ENCODE assay signal across 8 mouse cellular contexts in the genomic region with DNA sequence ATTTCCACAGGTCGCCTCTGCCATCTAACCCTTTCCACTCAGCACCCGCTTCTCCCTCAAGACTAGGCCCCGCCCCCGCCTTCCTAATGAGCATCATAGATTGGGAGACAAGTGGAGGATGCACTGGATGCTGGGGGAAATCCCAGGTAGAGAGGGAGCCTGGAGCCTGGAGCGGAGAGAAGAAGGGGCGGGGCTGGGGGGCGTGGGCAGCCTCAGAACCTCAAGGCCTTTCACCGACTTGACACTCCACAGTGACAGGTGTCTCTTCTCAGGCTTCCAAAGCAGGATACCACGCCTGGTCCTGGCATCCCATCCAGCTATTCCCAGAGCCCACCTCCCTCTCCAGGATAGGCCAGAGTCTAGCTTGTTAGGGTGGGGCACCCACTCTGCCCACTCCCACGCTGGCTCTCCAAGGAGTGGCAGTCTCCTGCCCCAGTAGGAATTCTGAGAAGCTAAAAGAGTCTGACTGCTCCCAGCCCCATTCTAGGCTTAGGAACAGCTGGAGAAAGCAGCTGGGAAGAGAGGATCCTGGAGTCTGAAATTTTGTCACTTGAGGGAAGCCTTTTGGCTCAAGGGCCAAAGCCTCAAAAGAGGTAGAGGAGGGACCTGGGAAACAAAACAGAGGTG. TPM values are rescaled to one million over a fixed set of nuclear protein-coding genes. Genes with fewer than 3 reads are reported as not detected.
DNase-seq lines count a peak whose midpoint lies in the region; ATAC-seq lines count a peak whose summit lies in the region.

No protein-coding gene starts in this region.

- H3K4me1 ChIP-seq in embryonic facial prominence, embryonic 14.5 days (ENCODE audit: control insufficient read depth, insufficient read depth, low read length), result peaks cover 33% of the 10 kb centered on the region
- peaks cover 42% of the 10 kb centered on the region for H3K4me1 ChIP-seq in hindbrain, embryonic 12.5 days

- H3K9me3 ChIP-seq in embryonic facial prominence, embryonic 14.5 days (ENCODE audit: control insufficient read depth, low read length), result no peaks in the 10 kb centered on the region
- H3K9me3 ChIP-seq in hindbrain, embryonic 12.5 days (replicated peaks), result no peaks in the 10 kb centered on the region

- ATAC-seq in embryonic facial prominence, embryonic 14.5 days (ENCODE audit: low read depth), result peak; percentile 16; the same call in 1 of the 2 replicates
- no peak for ATAC-seq in hindbrain, embryonic 12.5 days (ENCODE audit: low FRiP score)
- ATAC-seq in granulocyte monocyte progenitor cell, adult 5-6 weeks (replicated peaks; ENCODE audit: poor library complexity, severe bottlenecking), result no peak

- H3K9ac ChIP-seq in embryonic facial prominence, embryonic 14.5 days (ENCODE audit: low read depth, low read length), result peak overlapping the region; percentile 98
- H3K9ac ChIP-seq in hindbrain, embryonic 12.5 days, result peak overlapping the region; percentile 100

- peak overlapping the region; percentile 92 for H3K27ac ChIP-seq in embryonic facial prominence, embryonic 14.5 days (replicated peaks; ENCODE audit: low read depth, low read length)
- H3K27ac ChIP-seq in hindbrain, embryonic 12.5 days, result peak overlapping the region; percentile 95

- DNase-seq in right cerebral cortex, adult 18-20 months, result peak; percentile 54
- no peak for DNase-seq in right cerebral cortex, postnatal 36 days (ENCODE audit: low spot score in 2 of 2)
- peak; percentile 87 for DNase-seq in embryonic facial prominence, embryonic 14.5 days (ENCODE audit: low spot score)
- peak; percentile 38 for DNase-seq in lung, postnatal 36 days
- no peak for DNase-seq in gastrocnemius, postnatal 25 days
- DNase-seq in frontal cortex, postnatal 14 days (ENCODE audit: low spot score in 2 of 2), result no peak

- H3K4me3 ChIP-seq in embryonic facial prominence, embryonic 14.5 days (ENCODE audit: low read depth, low read length), result peak overlapping the region; percentile 95
- peak overlapping the region; percentile 86 for H3K4me3 ChIP-seq in hindbrain, embryonic 12.5 days

- peak overlapping the region; percentile 86 for H3K4me2 ChIP-seq in embryonic facial prominence, embryonic 14.5 days (ENCODE audit: low read depth, low read length)
- H3K4me2 ChIP-seq in hindbrain, embryonic 12.5 days (replicated peaks), result peak overlapping the region; percentile 80

- peaks cover 33% of the 10 kb centered on the region for H3K36me3 ChIP-seq in embryonic facial prominence, embryonic 14.5 days (ENCODE audit: control insufficient read depth, insufficient read depth, low read length)
- peaks cover 32% of the 10 kb centered on the region for H3K36me3 ChIP-seq in hindbrain, embryonic 12.5 days

- no peaks in the 10 kb centered on the region for H3K27me3 ChIP-seq in embryonic facial prominence, embryonic 14.5 days (replicated peaks; ENCODE audit: control insufficient read depth, insufficient read depth, low read length)
- peaks cover 30% of the 10 kb centered on the region for H3K27me3 ChIP-seq in hindbrain, embryonic 12.5 days

- 20% methylated on average over 10 of the region's 10 CpGs for WGBS in embryonic facial prominence, embryonic 14.5 days
- WGBS in hindbrain, embryonic 12.5 days, result 18% methylated on average over 10 of the region's 10 CpGs

RNA-seq across cellular contexts. Expression of gene Fam171a2, which starts 2.1 kb away (rescaled TPM):
- 6.8 and 10.7 TPM in 2 replicates for polyA plus RNA-seq in embryonic facial prominence, embryonic 14.5 days (2014; fragmentation: Nextera tagmentation; extraction: Ambion mirVana)
- polyA plus RNA-seq in hindbrain, embryonic 12.5 days (2016; fragmentation: Nextera tagmentation; extraction: Ambion mirVana), result 21.5 and 22.8 TPM in 2 replicates
- total RNA-seq in granulocyte monocyte progenitor cell, adult 5-6 weeks (2014; fragmentation: Nextera tagmentation), result not detected in 2 replicates
- not detected in 2 replicates for total RNA-seq in granulocyte monocyte progenitor cell, adult 5-6 weeks (2017)
- total RNA-seq in gastrocnemius, postnatal 25 days (2021), result 1 to 10 TPM; 1.6 to 2.7 TPM

RNA-seq across cellular contexts. Expression of gene Grn, which starts 15.3 kb away (rescaled TPM):
- polyA plus RNA-seq in embryonic facial prominence, embryonic 14.5 days (2014; fragmentation: Nextera tagmentation; extraction: Ambion mirVana), result 121 and 129 TPM in 2 replicates
- 96.9 and 101 TPM in 2 replicates for polyA plus RNA-seq in hindbrain, embryonic 12.5 days (2016; fragmentation: Nextera tagmentation; extraction: Ambion mirVana)
- total RNA-seq in granulocyte monocyte progenitor cell, adult 5-6 weeks (2014; fragmentation: Nextera tagmentation), result 110 and 152 TPM in 2 replicates
- total RNA-seq in granulocyte monocyte progenitor cell, adult 5-6 weeks (2017), result 38.6 and 48.3 TPM in 2 replicates
- 10 to 100 TPM; 28.7 to 35.2 TPM for total RNA-seq in gastrocnemius, postnatal 25 days (2021)

RNA-seq across cellular contexts. Expression of gene Itga2b, which starts 24.5 kb away (rescaled TPM):
- 6.0 and 6.6 TPM in 2 replicates for polyA plus RNA-seq in embryonic facial prominence, embryonic 14.5 days (2014; fragmentation: Nextera tagmentation; extraction: Ambion mirVana)
- 7.1 and 8.5 TPM in 2 replicates for polyA plus RNA-seq in hindbrain, embryonic 12.5 days (2016; fragmentation: Nextera tagmentation; extraction: Ambion mirVana)
- total RNA-seq in granulocyte monocyte progenitor cell, adult 5-6 weeks (2014; fragmentation: Nextera tagmentation), result 12.4 and 17.1 TPM in 2 replicates
- 14.4 and 14.7 TPM in 2 replicates for total RNA-seq in granulocyte monocyte progenitor cell, adult 5-6 weeks (2017)
- 1 to 10 TPM; 1.4 to 1.6 TPM for total RNA-seq in gastrocnemius, postnatal 25 days (2021)

RNA-seq across cellular contexts. Expression of gene Slc25a39, which starts 37.6 kb away (rescaled TPM):
- polyA plus RNA-seq in embryonic facial prominence, embryonic 14.5 days (2014; fragmentation: Nextera tagmentation; extraction: Ambion mirVana), result 190 and 194 TPM in 2 replicates
- polyA plus RNA-seq in hindbrain, embryonic 12.5 days (2016; fragmentation: Nextera tagmentation; extraction: Ambion mirVana), result 148 and 157 TPM in 2 replicates
- total RNA-seq in granulocyte monocyte progenitor cell, adult 5-6 weeks (2014; fragmentation: Nextera tagmentation), result 99.0 and 163 TPM in 2 replicates
- 51.4 and 53.9 TPM in 2 replicates for total RNA-seq in granulocyte monocyte progenitor cell, adult 5-6 weeks (2017)
- 10 to 100 TPM; 54.4 to 76.1 TPM for total RNA-seq in gastrocnemius, postnatal 25 days (2021)

RNA-seq across cellular contexts. Expression of gene Rundc3a, which starts 52.2 kb away (rescaled TPM):
- 7.1 and 7.8 TPM in 2 replicates for polyA plus RNA-seq in embryonic facial prominence, embryonic 14.5 days (2014; fragmentation: Nextera tagmentation; extraction: Ambion mirVana)
- 125 and 140 TPM in 2 replicates for polyA plus RNA-seq in hindbrain, embryonic 12.5 days (2016; fragmentation: Nextera tagmentation; extraction: Ambion mirVana)
- not detected in 2 replicates for total RNA-seq in granulocyte monocyte progenitor cell, adult 5-6 weeks (2014; fragmentation: Nextera tagmentation)
- not detected in 2 replicates for total RNA-seq in granulocyte monocyte progenitor cell, adult 5-6 weeks (2017)
- total RNA-seq in gastrocnemius, postnatal 25 days (2021), result under 1 TPM in 1 of 2 experiments, not detected in 1; 0.35 TPM

Comparison
In these comparisons a context has a peak if more than half of its experiments do, and no peak if none do; other contexts are left out.
1. DNase-seq: peak in right cerebral cortex, adult 18-20 months (single experiment), embryonic facial prominence, embryonic 14.5 days (single experiment) and lung, postnatal 36 days (single experiment); none in right cerebral cortex, postnatal 36 days (0 of 2), gastrocnemius, postnatal 25 days (single experiment) and frontal cortex, postnatal 14 days (0 of 2).
2. RNA of gene Itga2b, which starts 24.5 kb away (total RNA-seq): 12.4 to 17.1 TPM in granulocyte monocyte progenitor cell, adult 5-6 weeks; 1.4 to 1.6 TPM in gastrocnemius, postnatal 25 days; every median in the first group is over 4 times any median in the second.